Mouse (Mus musculus) right cerebral cortex, postnatal 10 days (tissue): ENCODE measurements at regions not wholly inside any gene's neighbourhood (a gene's known extent, or its start where the extent isn't known, plus 50 kb on each side); places are given as distances from the start of the nearest gene placed in this dataset.

Experiments
- DNase-seq, 2 experiments: peaks; one replicate each; pipeline ENCODE4 v3.0.0; 2021; ENCODE audit warnings: low spot score in 2 of 2

DNA sequence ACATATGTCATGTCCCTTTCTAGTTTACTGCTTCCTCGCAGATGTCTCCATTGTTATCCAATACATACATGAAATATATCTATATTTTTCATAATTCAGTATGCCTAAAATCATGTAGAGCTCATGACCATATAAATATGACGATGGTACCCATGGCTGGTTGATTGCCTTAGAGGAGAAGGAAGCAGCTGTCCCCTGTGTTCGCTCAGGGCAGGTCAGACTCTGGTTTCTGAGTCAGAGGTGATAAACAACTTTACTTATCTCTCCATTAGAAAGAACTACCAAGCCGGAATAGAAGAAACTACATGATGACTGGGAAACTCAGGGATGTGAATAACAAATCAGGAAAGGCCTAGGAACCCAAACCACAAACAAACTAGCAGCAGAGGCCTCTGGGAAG, 307.6 kb downstream of the Sox4 start:
- no peak for DNase-seq

- DNase-seq, result no peak
Observed at GRCm38 (mm10) chr13:28644846-28645574, 308.5 kb downstream of the Sox4 start.

DNA sequence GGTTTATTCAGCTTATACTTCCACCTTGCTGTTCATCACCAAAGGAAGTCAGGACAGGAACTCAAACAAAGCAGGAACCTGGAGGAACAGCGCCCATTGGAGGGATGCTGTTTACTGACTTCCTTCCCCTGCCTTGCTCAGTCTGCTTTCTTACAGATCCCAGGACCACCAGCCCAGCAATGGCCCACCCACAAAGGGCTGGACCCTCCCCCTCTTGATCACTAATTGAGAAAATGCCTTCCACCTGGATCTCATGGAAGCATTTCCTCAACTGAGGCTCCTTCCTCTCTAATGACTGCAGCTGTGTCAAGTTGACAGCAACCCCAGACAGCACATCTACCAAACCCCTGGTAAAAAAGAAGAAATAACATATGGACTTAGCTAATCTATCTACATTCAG, 312.7 kb downstream of the Sox4 start:
- no peak for DNase-seq

- no peak for DNase-seq
Observed at GRCm38 (mm10) chr13:28635230-28635950, 318.1 kb downstream of the Sox4 start.

- DNase-seq, result no peak
Observed at GRCm38 (mm10) chr13:28633541-28634041, 319.9 kb downstream of the Sox4 start.

DNA sequence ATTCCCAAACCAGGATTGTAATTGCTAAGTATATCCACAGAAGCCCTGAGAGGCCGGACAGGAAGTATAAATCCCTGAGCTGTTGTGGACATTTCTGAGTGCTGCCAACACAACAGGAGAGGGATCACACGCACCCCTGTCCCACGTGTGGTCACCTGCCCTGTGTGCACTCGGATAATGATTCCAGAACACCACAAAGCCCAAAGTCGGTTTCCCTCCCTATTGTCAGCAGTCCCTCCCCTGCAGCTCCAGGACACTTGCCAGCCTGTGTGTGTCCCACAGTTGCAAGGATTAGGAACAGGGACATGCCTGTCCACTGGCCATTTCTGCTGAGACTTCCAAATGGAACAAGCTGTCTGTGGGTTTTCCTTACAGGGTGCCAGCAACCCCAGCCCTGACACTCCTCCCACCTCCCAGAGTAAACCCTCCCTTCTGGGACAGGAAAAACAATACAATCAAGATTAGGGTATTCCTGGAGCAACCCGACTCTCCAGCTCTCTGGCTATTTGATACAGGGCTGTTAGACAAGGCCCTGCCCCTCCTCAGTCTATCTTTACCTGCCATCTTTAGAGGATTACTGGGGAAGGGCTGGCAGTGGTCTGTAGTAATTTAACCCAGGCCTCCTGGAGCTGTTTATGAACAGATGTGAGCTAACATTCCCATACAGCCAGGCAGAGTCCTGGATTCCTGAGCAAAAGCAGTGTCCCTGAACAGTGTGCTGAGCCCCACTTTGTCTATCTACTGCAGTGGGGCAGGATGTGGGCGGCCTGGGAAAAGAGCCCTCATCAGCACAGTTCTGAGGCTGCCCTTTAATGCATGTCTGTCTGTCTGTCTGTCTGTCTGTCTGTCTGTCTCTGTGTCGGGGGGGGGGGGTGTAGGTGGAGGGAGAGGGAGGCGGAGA, 323.8 kb downstream of the Sox4 start:
- no peak for DNase-seq

- DNase-seq, result no peak
Observed at GRCm38 (mm10) chr13:28628751-28629150, 324.8 kb downstream of the Sox4 start.

- DNase-seq, result no peak
Observed at GRCm38 (mm10) chr13:28618961-28619360, 334.6 kb downstream of the Sox4 start.

- peak; percentile 40 to 44 for DNase-seq
Observed at GRCm38 (mm10) chr13:28617503-28617902, 336.0 kb downstream of the Sox4 start.

GRCm38 (mm10) chr13:28616645-28617381, 336.7 kb downstream of the Sox4 start:
- no peak for DNase-seq

DNA sequence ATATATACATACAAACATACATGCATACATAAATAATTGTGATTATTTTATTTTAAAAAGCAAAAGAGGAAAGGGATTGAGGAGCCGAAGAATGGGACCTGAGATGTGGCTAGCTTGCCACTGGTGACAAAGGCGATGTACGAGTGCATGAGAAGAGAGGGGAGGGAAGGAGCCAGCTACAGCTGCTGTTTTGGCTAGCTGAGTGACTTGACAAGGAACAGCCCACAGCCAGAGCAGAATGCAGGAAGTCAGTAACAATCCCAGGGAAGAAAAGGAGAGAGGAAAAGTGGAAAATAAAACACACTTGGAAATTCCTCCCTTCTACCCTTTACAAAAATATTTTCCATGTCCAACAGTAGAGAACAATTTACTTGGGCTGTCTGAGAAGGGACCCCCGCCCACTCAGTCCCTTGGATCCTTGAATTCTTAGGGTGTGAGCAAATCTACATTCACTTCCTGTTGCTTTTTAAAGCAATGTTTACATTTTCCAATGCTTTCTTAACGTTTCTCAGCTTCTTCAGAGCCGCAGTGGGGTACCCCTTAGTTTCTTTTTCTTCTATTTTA, 345.9 kb downstream of the Sox4 start:
- DNase-seq, result no peak

DNA sequence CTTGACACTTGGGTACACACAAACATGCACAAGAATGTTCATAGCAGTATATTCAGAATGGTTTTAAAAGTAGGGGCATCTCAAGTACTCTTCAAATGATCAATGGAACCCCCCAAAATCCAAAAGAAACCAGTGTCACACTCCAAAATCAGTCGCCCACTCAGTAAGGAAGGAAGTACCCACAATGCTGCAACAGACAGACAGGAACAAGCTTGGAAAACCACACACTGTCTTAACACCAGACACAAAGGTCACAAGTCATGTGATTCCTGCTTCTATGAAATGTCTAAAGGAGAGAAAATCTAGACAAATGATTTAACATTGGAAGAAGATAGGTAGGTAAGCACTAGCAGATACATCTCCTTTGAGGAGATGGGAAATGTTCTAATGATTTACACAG, 346.9 kb downstream of the Sox4 start:
- DNase-seq, result no peak

GRCm38 (mm10) chr13:28605833-28606232, 347.7 kb downstream of the Sox4 start:
- no peak for DNase-seq

DNA sequence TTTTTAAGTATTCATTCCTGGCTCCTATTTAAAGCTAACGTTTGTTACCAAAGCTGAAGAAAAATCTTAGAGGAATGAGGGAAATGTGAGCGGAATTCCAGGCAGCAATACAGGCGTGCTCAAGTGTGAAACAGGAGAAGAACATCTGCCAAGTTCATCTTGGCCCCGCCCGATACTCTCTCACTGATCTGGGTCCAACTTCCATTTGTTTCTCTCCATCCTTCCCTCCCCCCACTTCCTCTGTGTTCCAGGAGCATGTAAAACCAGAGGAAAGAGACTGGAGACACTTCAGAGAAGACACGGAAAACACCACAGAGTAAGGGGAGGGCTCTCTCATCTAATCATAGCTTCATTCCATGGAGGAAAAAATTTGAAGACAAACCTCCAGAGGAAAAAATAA, 346.7 kb downstream of the Gm11361 start:
- DNase-seq, result peak; percentile 31 to 39

GRCm38 (mm10) chr13:28600792-28601191, 343.5 kb downstream of the Gm11361 start:
- DNase-seq, result no peak

- no peak for DNase-seq
Observed at GRCm38 (mm10) chr13:28596367-28596766, 339.0 kb downstream of the Gm11361 start.

- DNase-seq, result no peak
Observed at GRCm38 (mm10) chr13:28592176-28592575, 334.8 kb downstream of the Gm11361 start.

DNA sequence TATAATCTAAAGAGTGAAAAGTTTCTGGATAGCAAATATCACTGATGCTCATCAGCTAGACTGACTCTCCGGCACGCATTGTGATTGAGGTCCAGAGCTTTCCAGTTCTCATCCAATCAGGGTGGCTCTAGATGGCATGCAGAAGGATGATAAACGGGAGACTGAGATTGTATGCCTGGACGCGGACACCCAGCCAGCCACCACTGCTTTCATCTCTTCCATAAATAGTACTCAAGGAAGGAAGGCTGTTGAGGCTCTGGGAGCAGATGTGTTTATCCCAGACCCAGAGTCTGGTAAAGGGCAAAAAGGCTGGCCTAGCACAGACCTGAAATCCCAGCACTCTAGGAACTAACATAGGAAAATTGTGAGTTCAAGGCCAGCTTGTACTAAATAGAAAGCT, 330.6 kb downstream of the Gm11361 start:
- no peak for DNase-seq

DNA sequence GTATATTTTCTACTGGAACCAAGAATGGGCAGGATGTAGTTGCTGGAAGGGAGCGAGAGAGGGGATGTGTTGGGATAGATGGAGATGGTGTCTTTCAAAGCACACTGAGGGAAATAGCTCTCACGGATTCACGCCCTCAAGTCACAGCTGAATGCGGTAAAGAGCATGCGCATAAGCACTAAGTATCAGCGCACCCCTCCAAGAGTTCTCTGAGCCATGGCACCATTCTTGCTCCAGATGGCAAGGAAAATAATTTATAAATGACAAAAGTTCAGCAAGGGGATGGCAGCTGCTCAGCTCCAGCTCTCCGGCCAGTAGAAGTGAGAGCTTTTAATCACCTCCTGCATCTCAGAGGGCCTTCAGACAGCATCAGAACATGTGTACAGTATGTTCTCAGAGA, 329.4 kb downstream of the Gm11361 start:
- no peak for DNase-seq

- DNase-seq, result no peak
Observed at GRCm38 (mm10) chr13:28586140-28586539, 328.8 kb downstream of the Gm11361 start.

GRCm38 (mm10) chr13:28583617-28584016, 326.3 kb downstream of the Gm11361 start:
- DNase-seq, result no peak
